Mouse (Mus musculus) frontal cortex, postnatal 25 days (tissue): ENCODE results near the gene Olfr463.

Experiments
- DNase-seq, 2 experiments: peaks; one replicate each; pipeline ENCODE4 v3.0.0; 2022; ENCODE audit warnings: low spot score in 2 of 2

Olfr463 gene

GRCm38 (mm10) chr11:87846968-87847600, 50.1 kb downstream of the Olfr463 start:
- no peak for DNase-seq
